Mouse (Mus musculus): ENCODE data around the gene Zkscan16. TPM values are rescaled to one million over a fixed set of nuclear protein-coding genes. Genes with fewer than 3 reads are reported as not detected.

The Zkscan16 gene
- polyA plus RNA-seq, 1 experiment from 2014 or later: 1.00 TPM

DNA sequence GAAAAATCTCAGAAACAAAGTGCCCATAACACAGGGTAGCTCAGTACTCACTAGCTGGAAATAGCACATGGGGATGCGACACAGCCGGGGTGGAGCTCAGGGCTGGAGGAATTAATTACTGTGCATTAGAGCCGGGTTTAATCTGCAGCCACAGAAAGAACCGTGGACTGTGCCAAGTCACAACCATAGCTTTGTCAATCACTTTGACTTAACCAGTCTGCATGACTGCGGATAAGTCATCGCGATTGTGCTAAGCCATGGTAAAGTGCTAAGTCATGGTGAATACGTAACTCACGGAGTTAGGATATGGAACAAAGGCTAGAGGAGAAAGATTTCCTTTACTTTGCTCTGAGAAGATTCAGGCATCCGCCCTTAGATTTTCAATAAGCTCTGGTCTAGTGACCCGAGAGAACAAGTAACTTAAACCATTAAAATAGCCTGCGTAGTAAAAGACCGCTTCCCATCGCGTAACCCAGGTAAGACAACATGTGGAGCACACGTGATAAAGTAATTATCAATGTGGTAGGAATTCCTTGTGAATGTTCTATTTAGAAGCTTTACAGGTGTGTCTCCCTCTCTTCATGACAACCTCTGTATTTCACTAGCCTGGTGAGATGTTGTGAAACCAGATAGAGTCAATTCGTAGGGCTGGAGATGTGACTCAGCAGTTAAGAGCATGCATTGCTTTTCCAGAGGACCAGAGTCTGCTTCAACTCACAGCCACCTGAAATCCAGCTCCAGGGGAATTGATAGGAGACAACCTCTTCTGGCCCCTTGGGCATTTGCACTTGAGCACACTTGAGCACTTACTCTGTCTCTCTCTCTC is 47.4 kb downstream of the Zkscan16 start:
- H3K27ac ChIP-seq (replicated peaks): no peak overlapping the region
- no peak for DNase-seq (ENCODE audit: low spot score)
- H3K27me3 ChIP-seq (replicated peaks; ENCODE audit: low read depth, poor library complexity, severe bottlenecking): no peaks in the 10 kb centered on the region
- WGBS: 88% methylated on average over 17 of the region's 17 CpGs
- no peak overlapping the region for H3K4me3 ChIP-seq
- H3K9me3 ChIP-seq: no peaks in the 10 kb centered on the region
- H3K4me1 ChIP-seq: peaks cover 20% of the 10 kb centered on the region
- no peaks in the 10 kb centered on the region for H3K36me3 ChIP-seq (replicated peaks)

- H3K27me3 ChIP-seq (replicated peaks; ENCODE audit: low read depth, poor library complexity, severe bottlenecking): no peaks in the 10 kb centered on the region
- H3K4me1 ChIP-seq: peaks cover 11% of the 10 kb centered on the region
- H3K36me3 ChIP-seq (replicated peaks): no peaks in the 10 kb centered on the region
- no peaks in the 10 kb centered on the region for H3K9me3 ChIP-seq
- DNase-seq (ENCODE audit: low spot score): no peak
- H3K4me3 ChIP-seq: no peak overlapping the region
- 85% methylated on average over 5 of the region's 5 CpGs for WGBS
- H3K27ac ChIP-seq (replicated peaks): no peak overlapping the region
These were observed 48.8 kb downstream of the Zkscan16 start for GRCm38 (mm10) chr4:58992195-58992594.

DNA sequence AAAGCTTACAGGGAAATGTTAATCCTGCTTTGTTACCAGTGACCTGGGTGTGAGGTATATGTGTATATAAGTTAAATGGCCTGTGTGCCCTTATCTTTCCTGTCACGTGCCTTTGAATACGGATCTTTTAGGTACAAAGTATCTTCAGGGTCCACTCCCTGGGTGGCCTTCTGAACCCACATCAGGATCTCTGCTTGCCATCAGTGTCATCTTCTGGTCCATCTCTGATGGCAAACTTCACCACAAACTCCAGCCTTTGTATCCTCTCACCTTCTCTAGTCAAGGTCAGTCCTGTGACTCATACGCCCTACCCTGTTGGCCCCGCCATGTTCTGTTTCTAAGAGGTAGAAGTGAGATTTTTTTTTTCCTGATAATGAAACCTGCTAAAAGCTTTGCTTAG is 51.3 kb downstream of the Zkscan16 start, which contains the start of gene Dnajc25:
Gene Dnajc25, plus strand, starts transcription at position 301 of the 400 bp plus-strand sequence.
- Histone ChIP-seq H3K36me3 (replicated peaks) (no peaks in the 10 kb centered on the region), H3K27ac (replicated peaks) (no peak within 1 kb of the TSS), H3K4me3 (no peak within 1 kb of the TSS), H3K4me1 (peaks cover 4% of the 10 kb centered on the region; the same call in 1 of the 2 replicates), H3K9me3 (no peaks in the 10 kb centered on the region), H3K27me3 (replicated peaks; ENCODE audit: low read depth, poor library complexity, severe bottlenecking) (no peaks in the 10 kb centered on the region)
- WGBS: 88% methylated on average over 4 of the region's 4 CpGs
- no peak for DNase-seq (ENCODE audit: low spot score)

DNA sequence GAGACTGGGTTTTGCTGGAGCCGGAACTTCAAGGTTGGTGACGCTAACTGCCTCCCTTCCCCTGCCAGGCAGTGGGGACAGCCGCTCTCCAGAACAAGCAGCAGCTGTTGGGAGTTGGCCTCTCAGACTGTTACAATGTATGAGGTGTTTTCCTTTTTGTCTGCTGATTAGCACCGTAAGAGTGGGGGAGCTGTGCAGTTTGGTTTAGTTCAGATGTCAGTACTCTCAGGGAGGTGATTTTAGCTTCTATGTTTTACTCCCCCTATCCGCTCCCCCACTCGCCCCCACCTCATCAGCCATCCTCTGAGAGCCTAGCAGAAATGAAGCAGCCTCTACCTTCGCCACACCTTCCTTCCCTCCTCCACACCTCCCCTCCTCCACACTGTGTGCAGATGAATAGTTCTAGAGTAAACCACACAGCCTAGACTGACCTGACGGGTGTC is 51.8 kb downstream of the Zkscan16 start:
- H3K9me3 ChIP-seq: no peaks in the 10 kb centered on the region
- H3K4me3 ChIP-seq: no peak overlapping the region
- no peak overlapping the region for H3K27ac ChIP-seq (replicated peaks)
- H3K36me3 ChIP-seq (replicated peaks): no peaks in the 10 kb centered on the region
- H3K27me3 ChIP-seq (replicated peaks; ENCODE audit: low read depth, poor library complexity, severe bottlenecking): no peaks in the 10 kb centered on the region
- H3K4me1 ChIP-seq: peaks cover 4% of the 10 kb centered on the region; the same call in 1 of the 2 replicates
- DNase-seq (ENCODE audit: low spot score): no peak
- WGBS: 75% methylated on average over 8 of the region's 8 CpGs

- H3K4me3 ChIP-seq: no peak overlapping the region
- WGBS: 88% methylated on average over 5 of the region's 5 CpGs
- no peak overlapping the region for H3K27ac ChIP-seq (replicated peaks)
- no peaks in the 10 kb centered on the region for H3K27me3 ChIP-seq (replicated peaks; ENCODE audit: low read depth, poor library complexity, severe bottlenecking)
- H3K4me1 ChIP-seq: peaks cover 4% of the 10 kb centered on the region; the same call in 1 of the 2 replicates
- no peak for DNase-seq (ENCODE audit: low spot score)
- H3K36me3 ChIP-seq (replicated peaks): no peaks in the 10 kb centered on the region
- H3K9me3 ChIP-seq: no peaks in the 10 kb centered on the region
These were observed 53.7 kb downstream of the Zkscan16 start for GRCm38 (mm10) chr4:58997081-58997480.

DNA sequence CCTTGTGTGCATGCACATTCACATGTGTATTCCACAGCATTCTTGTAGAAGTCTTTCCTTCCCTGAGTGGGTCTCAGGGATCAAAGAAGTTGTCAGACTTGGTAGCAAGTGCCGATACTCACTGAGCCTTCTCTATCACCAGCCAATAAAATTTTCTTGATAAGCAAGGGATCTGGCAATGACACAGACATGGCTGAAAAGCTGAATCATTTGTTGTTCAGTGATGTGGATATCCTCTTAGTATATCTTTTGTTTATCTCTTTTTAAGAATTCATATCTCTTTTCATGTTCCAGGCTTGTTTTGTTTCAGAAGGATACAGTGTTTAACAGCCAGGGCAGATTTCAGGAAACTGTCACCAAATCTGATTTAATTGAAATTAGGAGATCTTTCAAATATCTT is 55.3 kb downstream of the Zkscan16 start:
- 90% methylated on average over 1 of the region's 1 CpGs for WGBS
- H3K4me3 ChIP-seq: no peak overlapping the region
- no peaks in the 10 kb centered on the region for H3K36me3 ChIP-seq (replicated peaks)
- H3K9me3 ChIP-seq: no peaks in the 10 kb centered on the region
- no peak overlapping the region for H3K27ac ChIP-seq (replicated peaks)
- no peak for DNase-seq (ENCODE audit: low spot score)
- H3K27me3 ChIP-seq (replicated peaks; ENCODE audit: low read depth, poor library complexity, severe bottlenecking): no peaks in the 10 kb centered on the region
- peaks cover 13% of the 10 kb centered on the region for H3K4me1 ChIP-seq

DNA sequence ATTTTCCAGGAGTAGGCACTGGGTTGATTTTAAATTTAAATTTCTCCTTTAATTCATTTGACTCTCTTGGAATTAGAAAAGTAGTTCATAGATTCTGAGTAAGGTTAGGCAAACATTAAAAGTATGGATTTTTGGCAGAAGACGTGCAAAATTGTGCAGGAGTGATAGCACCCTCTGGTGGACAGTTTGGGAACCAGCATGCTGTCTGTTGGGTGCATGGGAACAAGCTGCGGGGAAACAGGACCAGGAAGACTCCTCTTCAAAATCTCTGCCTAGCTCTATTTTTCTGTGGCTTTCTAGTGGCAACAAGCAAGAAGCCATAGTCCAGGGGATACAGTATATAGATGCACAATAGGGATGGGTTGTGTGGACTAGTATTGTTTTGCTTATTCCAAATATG is 56.3 kb downstream of the Zkscan16 start:
- Histone ChIP-seq H3K36me3 (replicated peaks) (no peaks in the 10 kb centered on the region), H3K4me3 (no peak overlapping the region)
- 22% methylated on average over 2 of the region's 2 CpGs for WGBS

GRCm38 (mm10) chr4:59000614-59001013 is 57.2 kb downstream of the Zkscan16 start:
- DNase-seq (ENCODE audit: low spot score): no peak
- 0% methylated on average over 2 of the region's 2 CpGs for WGBS

More for the DNA sequence above, 56.3 kb downstream of the Zkscan16 start:
- Histone ChIP-seq H3K27ac (replicated peaks) (no peak overlapping the region), H3K9me3 (no peaks in the 10 kb centered on the region), H3K27me3 (replicated peaks; ENCODE audit: low read depth, poor library complexity, severe bottlenecking) (no peaks in the 10 kb centered on the region), H3K4me1 (peaks cover 23% of the 10 kb centered on the region)
- peak; percentile 77 for DNase-seq (ENCODE audit: low spot score)

GRCm38 (mm10) chr4:59002948-59003805 is 59.7 kb downstream of the Zkscan16 start, which contains the start of gene Gm20503:
TSS of gene Gm20503 (plus strand) at chr4:59003210.
- WGBS: under 1% methylated on average over 89 of the region's 89 CpGs
- H3K27me3 ChIP-seq (replicated peaks; ENCODE audit: low read depth, poor library complexity, severe bottlenecking): no peaks in the 10 kb centered on the region
- H3K4me1 ChIP-seq: peaks cover 46% of the 10 kb centered on the region
- peak within 1 kb of the TSS; percentile 93 for H3K27ac ChIP-seq (replicated peaks)
- peak; percentile 94 for DNase-seq (ENCODE audit: low spot score)
- H3K9me3 ChIP-seq: no peaks in the 10 kb centered on the region
- no peaks in the 10 kb centered on the region for H3K36me3 ChIP-seq (replicated peaks)
- H3K4me3 ChIP-seq: peak within 1 kb of the TSS; percentile 93

More at GRCm38 (mm10) chr4:59000614-59001013, 57.2 kb downstream of the Zkscan16 start:
- no peak overlapping the region for H3K4me3 ChIP-seq
- no peaks in the 10 kb centered on the region for H3K36me3 ChIP-seq (replicated peaks)
- peaks cover 28% of the 10 kb centered on the region for H3K4me1 ChIP-seq
- no peaks in the 10 kb centered on the region for H3K9me3 ChIP-seq
- no peaks in the 10 kb centered on the region for H3K27me3 ChIP-seq (replicated peaks; ENCODE audit: low read depth, poor library complexity, severe bottlenecking)
- H3K27ac ChIP-seq (replicated peaks): no peak overlapping the region

DNA sequence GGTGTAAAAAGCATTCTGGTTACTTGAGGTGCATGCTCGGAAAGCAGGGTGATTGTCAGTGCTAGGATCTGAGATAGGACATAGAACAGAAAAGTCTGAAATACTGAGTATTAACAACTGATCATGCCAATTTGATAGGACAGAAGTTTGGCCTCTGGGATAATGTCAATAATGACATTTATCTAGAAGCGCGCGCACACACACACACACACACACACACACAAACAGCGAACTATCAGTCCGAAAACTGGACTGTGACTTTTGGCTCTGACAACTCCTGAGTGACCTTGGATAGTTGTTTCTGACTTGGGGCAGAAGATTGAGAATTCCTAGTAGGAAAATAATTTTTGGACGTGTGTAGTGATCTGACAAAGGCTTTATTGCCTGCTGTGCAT is 60.4 kb downstream of the Zkscan16 start:
- peaks cover 48% of the 10 kb centered on the region for H3K4me1 ChIP-seq
- no peaks in the 10 kb centered on the region for H3K27me3 ChIP-seq (replicated peaks; ENCODE audit: low read depth, poor library complexity, severe bottlenecking)
- H3K4me3 ChIP-seq: peak overlapping the region; percentile 93
- 38% methylated on average over 7 of the region's 7 CpGs for WGBS
- no peaks in the 10 kb centered on the region for H3K36me3 ChIP-seq (replicated peaks)
- no peak for DNase-seq (ENCODE audit: low spot score)
- no peak overlapping the region for H3K27ac ChIP-seq (replicated peaks)
- no peaks in the 10 kb centered on the region for H3K9me3 ChIP-seq

- Histone ChIP-seq H3K4me3 (no peak overlapping the region), H3K36me3 (replicated peaks) (no peaks in the 10 kb centered on the region), H3K27me3 (replicated peaks; ENCODE audit: low read depth, poor library complexity, severe bottlenecking) (no peaks in the 10 kb centered on the region), H3K27ac (replicated peaks) (no peak overlapping the region), H3K9me3 (no peaks in the 10 kb centered on the region), H3K4me1 (peaks cover 48% of the 10 kb centered on the region)
- DNase-seq (ENCODE audit: low spot score): peak; percentile 28
- 57% methylated on average over 8 of the region's 8 CpGs for WGBS
These were observed 62.8 kb downstream of the Zkscan16 start for GRCm38 (mm10) chr4:59006211-59006610.

- DNase-seq (ENCODE audit: low spot score): no peak
- 73% methylated on average over 6 of the region's 6 CpGs for WGBS
- Histone ChIP-seq H3K27ac (replicated peaks) (no peak overlapping the region), H3K4me1 (peaks cover 48% of the 10 kb centered on the region), H3K36me3 (replicated peaks) (no peaks in the 10 kb centered on the region), H3K4me3 (no peak overlapping the region), H3K27me3 (replicated peaks; ENCODE audit: low read depth, poor library complexity, severe bottlenecking) (no peaks in the 10 kb centered on the region), H3K9me3 (no peaks in the 10 kb centered on the region)
These were observed 63.6 kb downstream of the Zkscan16 start for GRCm38 (mm10) chr4:59007016-59007415.
